Mouse (Mus musculus) hindbrain, embryonic 13.5 days (tissue): ENCODE measurements around the gene Trib3. TPM values are rescaled to one million over a fixed set of nuclear protein-coding genes. Genes with fewer than 3 reads are reported as not detected.
A peak's percentile ranks its signal among the peaks of the same experiment; 100 is the strongest.

Source experiments
- ATAC-seq: fragments of 200-750 bp; cut with Nextera tagmentation; 2 replicates; pipeline ENCODE4 v1.8.0; 2017; ENCODE audit warnings: moderate TSS enrichment; ENCODE audit not compliant: low FRiP score
- H3K27ac ChIP-seq: fragments of 300-500 bp; sonication (generic); 2 replicates; pipeline ENCODE4 v1.5.1; 2015; ENCODE audit warnings: inconsistent platforms, mild to moderate bottlenecking, moderate library complexity
- H3K27me3 ChIP-seq: fragments of 300-500 bp; sonication (generic); 2 replicates; pipeline ENCODE4 v1.6.1; 2015; ENCODE audit warnings: mild to moderate bottlenecking, inconsistent platforms
- H3K36me3 ChIP-seq: fragments of 300-500 bp; sonication (generic); 2 replicates; pipeline ENCODE4 v1.6.1; 2015; ENCODE audit warnings: mild to moderate bottlenecking, inconsistent platforms
- H3K4me1 ChIP-seq: fragments of 300-500 bp; sonication (generic); replicated peaks from 2 replicates; pipeline ENCODE4 v1.6.1; 2015; ENCODE audit warnings: inconsistent platforms
- H3K4me2 ChIP-seq: fragments of 300-500 bp; sonication (generic); 2 replicates; pipeline ENCODE4 v1.6.1; 2015; ENCODE audit warnings: inconsistent platforms, mild to moderate bottlenecking, moderate library complexity
- H3K4me3 ChIP-seq: fragments of 300-500 bp; sonication (generic); 2 replicates; pipeline ENCODE4 v1.5.1; 2015; ENCODE audit warnings: mild to moderate bottlenecking, inconsistent platforms
- H3K9ac ChIP-seq: fragments of 300-500 bp; sonication (generic); 2 replicates; pipeline ENCODE4 v1.6.1; 2015; ENCODE audit warnings: mild to moderate bottlenecking, inconsistent platforms
- H3K9me3 ChIP-seq: fragments of 300-500 bp; sonication (generic); 2 replicates; pipeline ENCODE4 v1.6.1; 2016; ENCODE audit warnings: inconsistent platforms
- WGBS: fragments of 180-500 bp; shearing (Covaris S2); methylation state at CpG from one replicate; pipeline ENCODE4 v1.1.7; 2015; 5-methylcytosine and 5-hydroxymethylcytosine counted together
- polyA plus RNA-seq: library from polyadenylated mRNA; unstranded; fragments of >200 nt; fragmentation: Nextera tagmentation; extraction: Ambion mirVana; gene quantifications from 2 replicates; pipeline ENCODE4 v1.2.1, GENCODE M21; 2015

Trib3 gene
- 0.97 and 1.5 TPM in 2 replicates for polyA plus RNA-seq

GRCm38 (mm10) chr2:152343329-152344213 is at the start of gene Trib3:
Trib3 (minus strand) TSS chr2:152344032.
- under 1% methylated on average over 52 of the region's 52 CpGs for WGBS
- Histone ChIP-seq H3K27ac (peak within 1 kb of the TSS; percentile 53), H3K4me1 (peaks cover 16% of the 10 kb centered on the region), H3K9ac (peak within 1 kb of the TSS; percentile 76), H3K9me3 (no peaks in the 10 kb centered on the region), H3K27me3 (peaks cover 12% of the 10 kb centered on the region), H3K4me3 (peak within 1 kb of the TSS; percentile 52), H3K36me3 (no peaks in the 10 kb centered on the region), H3K4me2 (peak within 1 kb of the TSS; percentile 81)
- ATAC-seq, result peak; percentile 86

DNA sequence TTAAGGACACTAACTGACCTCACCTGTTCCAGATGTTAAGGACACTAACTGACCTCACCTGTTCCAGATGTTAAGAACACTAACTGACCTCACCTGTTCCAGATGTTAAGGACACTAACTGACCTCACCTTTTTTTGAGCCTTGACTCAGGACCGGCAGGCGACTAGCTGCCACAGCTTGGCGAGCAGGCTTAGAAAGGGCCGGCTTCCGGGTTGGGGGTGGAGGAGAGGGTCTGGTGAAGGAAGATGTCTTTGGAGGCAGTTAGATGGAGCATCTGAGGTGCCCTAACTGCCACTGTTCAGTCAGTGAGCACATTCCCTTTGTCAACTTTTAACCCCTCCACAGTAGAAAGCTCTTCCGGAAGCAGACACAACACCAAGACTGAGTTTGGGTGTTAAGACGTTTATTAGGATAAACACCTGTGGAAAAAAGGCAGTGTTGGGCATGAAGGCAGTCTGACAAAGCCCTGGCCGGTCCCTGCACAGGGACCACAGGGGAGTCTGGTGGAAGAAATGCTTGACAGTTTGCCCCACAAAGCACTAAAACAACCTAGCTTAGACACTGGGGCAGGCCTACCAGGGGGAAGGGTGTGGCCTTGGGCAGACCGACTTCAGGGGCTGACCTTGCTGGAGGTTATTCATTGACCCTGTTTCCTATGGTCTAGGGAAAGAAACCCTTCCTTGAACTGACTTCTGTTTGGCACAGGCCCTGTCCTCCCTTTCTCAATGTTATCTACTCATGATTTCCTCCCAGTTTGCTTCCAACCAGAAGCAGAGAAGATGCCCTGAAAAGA is 49.6 kb upstream of the Trib3 start:
- Histone ChIP-seq H3K4me1 (peaks cover 36% of the 10 kb centered on the region), H3K4me3 (peak overlapping the region; percentile 86), H3K27ac (peak overlapping the region; percentile 24; the same call in 1 of the 2 replicates), H3K27me3 (no peaks in the 10 kb centered on the region), H3K9ac (peak overlapping the region; percentile 99; the same call in 1 of the 2 replicates), H3K4me2 (peak overlapping the region; percentile 97), H3K36me3 (peaks cover 9% of the 10 kb centered on the region; the same call in 1 of the 2 replicates), H3K9me3 (no peaks in the 10 kb centered on the region)
- ATAC-seq, result no peak
- 52% methylated on average over 9 of the region's 9 CpGs for WGBS

- Histone ChIP-seq H3K4me3 (no peak overlapping the region), H3K27ac (0 out of 2 replicates have a peak overlapping the region, but pooled peaks have one; percentile 44), H3K4me1 (peaks cover 36% of the 10 kb centered on the region), H3K9me3 (no peaks in the 10 kb centered on the region), H3K27me3 (no peaks in the 10 kb centered on the region), H3K4me2 (no peak overlapping the region), H3K9ac (no peak overlapping the region), H3K36me3 (peaks cover 9% of the 10 kb centered on the region; the same call in 1 of the 2 replicates)
- ATAC-seq, result no peak
- WGBS, result 10% methylated on average over 3 of the region's 3 CpGs
These were observed 49.0 kb upstream of the Trib3 start for GRCm38 (mm10) chr2:152392786-152393185.

GRCm38 (mm10) chr2:152384191-152384590 is 40.4 kb upstream of the Trib3 start:
- H3K36me3 ChIP-seq, result no peaks in the 10 kb centered on the region
- H3K27ac ChIP-seq, result no peak overlapping the region
- no peak for ATAC-seq
- no peak overlapping the region for H3K9ac ChIP-seq
- H3K9me3 ChIP-seq, result no peaks in the 10 kb centered on the region
- H3K27me3 ChIP-seq, result no peaks in the 10 kb centered on the region
- H3K4me3 ChIP-seq, result no peak overlapping the region
- WGBS, result 83% methylated on average over 4 of the region's 4 CpGs
- H3K4me2 ChIP-seq, result no peak overlapping the region
- H3K4me1 ChIP-seq, result no peaks in the 10 kb centered on the region

- peak within 1 kb of the TSS; percentile 63 for H3K4me2 ChIP-seq
- H3K36me3 ChIP-seq, result no peaks in the 10 kb centered on the region
- no peaks in the 10 kb centered on the region for H3K27me3 ChIP-seq
- ATAC-seq, result peak; percentile 82
- H3K27ac ChIP-seq, result peak within 1 kb of the TSS; percentile 95
- H3K9me3 ChIP-seq, result no peaks in the 10 kb centered on the region
- H3K4me1 ChIP-seq, result peaks cover 36% of the 10 kb centered on the region
- under 1% methylated on average over 16 of the region's 16 CpGs for WGBS
- peak within 1 kb of the TSS; percentile 74 for H3K9ac ChIP-seq
- peak within 1 kb of the TSS; percentile 40 for H3K4me3 ChIP-seq
These were observed 32.5 kb upstream of the Trib3 start, which contains the start of gene Nrsn2 for GRCm38 (mm10) chr2:152376345-152376741. Nrsn2 (minus strand) TSS chr2:152376638.

DNA sequence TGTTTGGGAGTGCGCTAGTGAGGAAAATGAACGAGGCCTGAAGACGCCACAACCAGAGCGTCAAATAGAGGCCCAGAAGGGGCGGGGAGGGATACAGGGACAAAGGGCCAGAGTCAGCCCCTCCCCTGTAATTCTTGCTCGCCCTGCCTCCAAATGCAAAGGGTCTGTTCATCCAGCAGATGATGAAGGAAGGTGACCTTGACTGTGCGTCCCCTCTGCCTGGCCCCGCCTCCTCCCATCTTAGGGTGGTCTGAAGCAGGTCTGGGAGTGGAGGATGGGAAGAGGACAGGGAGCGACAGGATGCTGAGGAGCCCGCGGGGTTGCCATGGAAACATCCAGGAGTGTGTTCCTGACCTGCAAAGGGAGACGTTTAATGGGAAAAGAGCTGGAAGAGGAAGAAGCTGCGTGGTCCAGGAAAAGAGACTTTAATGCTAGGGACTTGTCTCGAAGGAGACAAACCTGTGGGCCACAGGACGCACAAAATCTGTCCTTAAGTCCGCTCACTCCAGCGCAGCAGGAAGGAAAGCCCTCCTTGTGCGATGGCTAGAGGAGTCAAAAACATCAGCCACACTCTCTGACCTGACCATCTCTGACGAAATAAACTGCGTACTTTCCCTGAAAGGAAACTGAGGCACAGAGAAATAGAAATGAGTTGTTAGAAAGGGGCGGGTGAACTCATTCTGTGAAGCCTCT is 32.0 kb upstream of the Trib3 start:
- WGBS, result 2% methylated on average over 21 of the region's 21 CpGs
- peak overlapping the region; percentile 40 for H3K4me3 ChIP-seq
- ATAC-seq, result peak; percentile 90
- no peaks in the 10 kb centered on the region for H3K9me3 ChIP-seq
- H3K4me2 ChIP-seq, result peak overlapping the region; percentile 63
- H3K4me1 ChIP-seq, result peaks cover 36% of the 10 kb centered on the region
- H3K27ac ChIP-seq, result peak overlapping the region; percentile 95
- H3K9ac ChIP-seq, result peak overlapping the region; percentile 74
- H3K36me3 ChIP-seq, result no peaks in the 10 kb centered on the region
- no peaks in the 10 kb centered on the region for H3K27me3 ChIP-seq

DNA sequence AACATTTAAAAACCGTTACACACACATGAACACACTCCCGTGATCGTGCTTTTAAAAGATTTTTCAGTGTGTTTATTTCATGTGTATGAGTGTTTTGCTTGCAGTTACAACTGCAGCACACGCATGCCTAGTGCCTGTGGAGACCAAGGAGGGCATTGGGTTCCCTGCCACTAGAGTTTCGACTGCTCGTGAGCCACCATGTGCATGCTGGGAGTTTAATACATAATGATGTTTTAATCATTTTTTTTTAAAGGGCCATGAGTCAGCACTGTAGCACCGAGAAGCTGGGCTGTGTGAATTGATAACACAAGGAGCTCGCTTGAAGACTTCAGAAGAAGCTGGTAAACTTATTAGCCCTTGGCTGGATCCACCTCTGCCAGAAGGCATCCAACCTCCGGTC is 29.7 kb upstream of the Trib3 start:
- no peak overlapping the region for H3K4me2 ChIP-seq
- H3K9me3 ChIP-seq, result no peaks in the 10 kb centered on the region
- ATAC-seq, result no peak
- H3K36me3 ChIP-seq, result no peaks in the 10 kb centered on the region
- H3K27ac ChIP-seq, result no peak overlapping the region
- H3K4me3 ChIP-seq, result no peak overlapping the region
- peaks cover 6% of the 10 kb centered on the region; the same call in 1 of the 2 replicates for H3K27me3 ChIP-seq
- H3K4me1 ChIP-seq, result peaks cover 38% of the 10 kb centered on the region
- no peak overlapping the region for H3K9ac ChIP-seq
- WGBS, result 84% methylated on average over 9 of the region's 9 CpGs

DNA sequence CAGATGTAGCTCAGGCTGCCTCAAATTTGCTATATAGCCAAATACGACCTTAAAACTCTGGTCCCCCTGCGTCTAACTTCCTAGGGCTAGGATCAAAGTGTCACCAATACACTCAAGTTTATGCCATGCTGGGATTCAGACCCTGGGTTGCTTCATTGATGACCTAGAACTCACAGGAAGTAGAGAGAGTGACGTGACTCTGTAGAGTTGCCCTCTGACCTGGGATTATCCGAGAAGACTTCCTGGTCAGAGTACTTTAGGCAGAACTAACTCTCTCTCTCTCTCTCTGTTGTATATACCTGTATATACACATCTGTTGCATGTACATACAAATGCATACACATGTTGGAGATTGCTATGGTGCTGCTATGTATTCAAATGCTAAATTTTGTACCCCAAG is 28.8 kb upstream of the Trib3 start:
- H3K9me3 ChIP-seq, result no peaks in the 10 kb centered on the region
- H3K4me2 ChIP-seq, result no peak overlapping the region
- H3K27me3 ChIP-seq, result peaks cover 6% of the 10 kb centered on the region; the same call in 1 of the 2 replicates
- H3K4me1 ChIP-seq, result peaks cover 38% of the 10 kb centered on the region
- H3K27ac ChIP-seq, result no peak overlapping the region
- no peak overlapping the region for H3K9ac ChIP-seq
- 74% methylated on average over 4 of the region's 4 CpGs for WGBS
- no peak overlapping the region for H3K4me3 ChIP-seq
- no peak for ATAC-seq
- no peaks in the 10 kb centered on the region for H3K36me3 ChIP-seq

GRCm38 (mm10) chr2:152372104-152372503 is 28.3 kb upstream of the Trib3 start:
- no peak for ATAC-seq
- Histone ChIP-seq H3K27ac (no peak overlapping the region), H3K4me1 (peaks cover 37% of the 10 kb centered on the region), H3K9me3 (no peaks in the 10 kb centered on the region), H3K36me3 (no peaks in the 10 kb centered on the region), H3K4me3 (no peak overlapping the region), H3K27me3 (peaks cover 12% of the 10 kb centered on the region; the same call in 1 of the 2 replicates), H3K4me2 (no peak overlapping the region), H3K9ac (no peak overlapping the region)
- 83% methylated on average over 7 of the region's 7 CpGs for WGBS

GRCm38 (mm10) chr2:152368532-152369140 is 24.8 kb upstream of the Trib3 start:
- Histone ChIP-seq H3K4me2 (no peak overlapping the region; the same call in 1 of the 2 replicates), H3K4me1 (peaks cover 8% of the 10 kb centered on the region; the same call in 1 of the 2 replicates), H3K27ac (no peak overlapping the region), H3K4me3 (no peak overlapping the region), H3K9me3 (no peaks in the 10 kb centered on the region), H3K36me3 (no peaks in the 10 kb centered on the region), H3K27me3 (peaks cover 14% of the 10 kb centered on the region; the same call in 1 of the 2 replicates), H3K9ac (no peak overlapping the region)
- 31% methylated on average over 14 of the region's 14 CpGs for WGBS
- ATAC-seq, result no peak

DNA sequence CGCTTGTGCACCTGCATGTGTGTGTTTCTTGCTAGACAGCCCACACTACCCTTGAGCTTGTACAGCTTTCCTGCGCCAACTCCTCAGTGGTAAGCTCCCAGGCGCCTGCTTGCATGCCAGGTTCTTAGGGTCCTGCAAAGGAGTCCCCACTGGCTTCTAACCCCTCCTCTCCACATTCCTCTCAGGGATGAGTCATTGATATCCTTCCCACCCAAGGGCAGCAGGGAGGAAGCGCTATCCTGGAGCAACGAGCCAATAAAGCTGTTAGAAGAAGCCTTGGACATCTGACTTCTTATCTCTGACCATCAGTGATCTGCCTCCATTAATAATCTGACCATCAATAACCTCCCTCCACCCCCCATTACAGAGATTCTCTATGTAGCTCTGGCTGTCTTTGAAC is 24.1 kb upstream of the Trib3 start:
- Histone ChIP-seq H3K36me3 (no peaks in the 10 kb centered on the region), H3K9ac (no peak overlapping the region), H3K4me3 (no peak overlapping the region), H3K9me3 (no peaks in the 10 kb centered on the region), H3K4me2 (no peak overlapping the region), H3K4me1 (peaks cover 10% of the 10 kb centered on the region; the same call in 1 of the 2 replicates), H3K27me3 (peaks cover 14% of the 10 kb centered on the region; the same call in 1 of the 2 replicates), H3K27ac (no peak overlapping the region)
- 88% methylated on average over 5 of the region's 5 CpGs for WGBS
- no peak for ATAC-seq
